Mouse (Mus musculus): ENCODE data around the gene Zfp82. TPM values are rescaled to one million over a fixed set of nuclear protein-coding genes. Genes with fewer than 3 reads are reported as not detected.

Zfp82 gene
- total and polyA plus RNA-seq, 2 experiments from 2014 or later: 6.4 TPM

DNA sequence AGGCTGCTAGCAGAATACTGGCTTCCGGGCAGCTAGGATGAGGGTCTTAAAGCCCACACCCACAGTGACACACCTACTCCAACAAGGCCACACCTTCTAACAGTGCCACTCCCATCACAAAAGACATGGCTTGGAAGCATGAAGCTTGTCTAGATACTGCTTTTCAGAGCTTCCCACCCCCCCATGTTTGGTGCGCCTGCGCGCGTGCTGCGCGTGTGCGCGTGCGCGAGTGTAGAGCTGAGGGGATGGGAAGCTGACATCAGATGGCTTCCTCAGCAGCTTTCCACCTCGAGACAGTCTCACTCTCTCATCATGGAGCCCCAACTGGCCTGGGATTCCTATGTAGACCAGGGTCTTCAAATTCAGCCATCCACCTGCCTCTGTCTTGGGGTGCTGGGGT is 38.4 kb downstream of the Zfp82 start:
- H3K4me1 ChIP-seq (ENCODE audit: insufficient read depth, low read length): no peaks in the 10 kb centered on the region
- peaks cover 24% of the 10 kb centered on the region; the same call in 1 of the 2 replicates for H3K36me3 ChIP-seq (ENCODE audit: insufficient read depth, low read length)
- H3K4me2 ChIP-seq (ENCODE audit: low read depth, low read length, poor library complexity, severe bottlenecking): no peak overlapping the region
- no peak overlapping the region for H3K9ac ChIP-seq (replicated peaks; ENCODE audit: low read length, poor library complexity, severe bottlenecking)
- H3K27me3 ChIP-seq (ENCODE audit: insufficient read depth, low read length): no peaks in the 10 kb centered on the region
- H3K4me3 ChIP-seq (ENCODE audit: low read depth, low read length): no peak overlapping the region
- H3K9me3 ChIP-seq (ENCODE audit: low read length): no peaks in the 10 kb centered on the region
- TF ChIP-seq CTCF (IDR thresholded peaks at IDR 0.05): no peak
- ATAC-seq (ENCODE audit: low FRiP score) (no peak), DNase-seq (ENCODE audit: low spot score) (no peak)
- WGBS: 94% methylated on average over 12 of the region's 12 CpGs
- no peak overlapping the region for H3K27ac ChIP-seq (ENCODE audit: low read depth, low read length)

DNA sequence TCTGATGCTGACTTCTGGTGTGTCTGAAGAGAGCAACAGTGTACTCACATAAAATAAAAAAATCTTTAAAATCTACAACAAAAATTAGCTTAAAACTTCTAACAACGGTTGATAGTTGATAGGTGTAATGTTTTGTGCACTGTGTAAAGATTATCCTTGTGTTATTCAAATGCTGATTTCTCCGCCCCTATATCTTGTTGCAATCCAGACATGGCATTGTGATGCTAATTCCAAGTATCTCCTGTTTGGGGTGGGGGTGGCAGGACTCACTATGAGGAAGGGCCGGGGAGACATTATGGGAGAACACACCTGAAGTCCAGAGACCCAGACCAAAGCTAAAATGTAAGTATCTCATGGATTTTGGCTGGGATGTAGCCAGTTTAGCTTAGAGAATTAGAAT is 41.3 kb downstream of the Zfp82 start:
- TF ChIP-seq CTCF (IDR thresholded peaks at IDR 0.05): no peak
- ATAC-seq (ENCODE audit: low FRiP score) (no peak), DNase-seq (ENCODE audit: low spot score) (no peak)
- H3K9me3 ChIP-seq (ENCODE audit: low read length): no peaks in the 10 kb centered on the region
- H3K36me3 ChIP-seq (ENCODE audit: insufficient read depth, low read length): 0 out of 2 replicates have a peak, but pooled peaks cover 1% of the 10 kb centered on the region
- H3K4me1 ChIP-seq (ENCODE audit: insufficient read depth, low read length): no peaks in the 10 kb centered on the region
- no peak overlapping the region for H3K9ac ChIP-seq (replicated peaks; ENCODE audit: low read length, poor library complexity, severe bottlenecking)
- H3K4me2 ChIP-seq (ENCODE audit: low read depth, low read length, poor library complexity, severe bottlenecking): no peak overlapping the region
- no peak overlapping the region for H3K27ac ChIP-seq (ENCODE audit: low read depth, low read length)
- 74% methylated on average over 3 of the region's 3 CpGs for WGBS
- no peak overlapping the region for H3K4me3 ChIP-seq (ENCODE audit: low read depth, low read length)
- H3K27me3 ChIP-seq (ENCODE audit: insufficient read depth, low read length): no peaks in the 10 kb centered on the region

DNA sequence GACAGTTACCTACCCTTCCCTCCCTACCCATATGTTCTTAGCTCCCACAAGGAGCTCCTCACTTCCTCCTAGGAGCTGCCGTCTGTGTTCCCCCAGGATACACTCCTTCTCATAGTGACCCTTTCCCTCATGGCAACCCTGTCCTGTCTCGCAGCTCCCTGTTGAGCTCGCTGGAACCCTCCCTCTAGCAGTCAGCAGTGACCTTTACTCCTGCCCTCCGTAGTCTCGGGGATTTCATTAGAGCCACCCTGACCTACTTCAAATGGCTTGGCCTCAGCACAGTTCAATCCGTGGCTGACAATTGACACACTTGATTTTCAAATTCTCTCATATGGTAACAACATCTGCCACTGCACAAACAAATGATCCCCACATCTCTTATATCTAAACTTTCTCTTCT is 42.0 kb downstream of the Zfp82 start:
- no peak for TF ChIP-seq CTCF (IDR thresholded peaks at IDR 0.05)
- H3K9me3 ChIP-seq (ENCODE audit: low read length): no peaks in the 10 kb centered on the region
- H3K36me3 ChIP-seq (ENCODE audit: insufficient read depth, low read length): 0 out of 2 replicates have a peak, but pooled peaks cover 6% of the 10 kb centered on the region
- H3K27me3 ChIP-seq (ENCODE audit: insufficient read depth, low read length): no peaks in the 10 kb centered on the region
- H3K4me1 ChIP-seq (ENCODE audit: insufficient read depth, low read length): no peaks in the 10 kb centered on the region
- no peak overlapping the region for H3K4me2 ChIP-seq (ENCODE audit: low read depth, low read length, poor library complexity, severe bottlenecking)
- no peak overlapping the region for H3K9ac ChIP-seq (replicated peaks; ENCODE audit: low read length, poor library complexity, severe bottlenecking)
- DNase-seq (ENCODE audit: low spot score) (no peak), ATAC-seq (ENCODE audit: low FRiP score) (no peak)
- 33% methylated on average over 6 of the region's 6 CpGs for WGBS
- H3K27ac ChIP-seq (ENCODE audit: low read depth, low read length): no peak overlapping the region
- H3K4me3 ChIP-seq (ENCODE audit: low read depth, low read length): no peak overlapping the region

DNA sequence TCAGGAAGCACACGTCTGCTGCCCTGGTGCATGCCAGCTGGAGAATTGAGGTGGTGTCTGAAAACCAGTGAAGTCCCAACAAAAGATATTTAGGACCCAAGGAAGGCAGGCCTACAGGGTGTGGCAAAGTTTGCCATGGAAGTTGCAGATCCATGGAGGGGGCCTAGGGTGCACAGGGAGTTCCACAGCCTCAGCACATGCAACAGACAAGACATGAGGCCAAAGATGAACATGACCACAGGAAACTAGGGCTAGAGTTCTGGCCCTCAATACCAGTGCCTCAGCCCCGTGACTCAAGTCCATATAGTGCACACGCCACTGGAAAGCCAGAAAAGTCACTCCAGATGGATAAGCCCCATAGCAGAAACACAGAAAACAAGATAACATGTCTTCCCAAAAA is 44.1 kb downstream of the Zfp82 start:
- Histone ChIP-seq H3K4me2 (ENCODE audit: low read depth, low read length, poor library complexity, severe bottlenecking) (no peak overlapping the region), H3K36me3 (ENCODE audit: insufficient read depth, low read length) (peaks cover 13% of the 10 kb centered on the region; the same call in 1 of the 2 replicates), H3K27ac (ENCODE audit: low read depth, low read length) (no peak overlapping the region), H3K4me1 (ENCODE audit: insufficient read depth, low read length) (no peaks in the 10 kb centered on the region), H3K4me3 (ENCODE audit: low read depth, low read length) (no peak overlapping the region), H3K9me3 (ENCODE audit: low read length) (no peaks in the 10 kb centered on the region), H3K9ac (replicated peaks; ENCODE audit: low read length, poor library complexity, severe bottlenecking) (no peak overlapping the region), H3K27me3 (ENCODE audit: insufficient read depth, low read length) (no peaks in the 10 kb centered on the region)
- TF ChIP-seq CTCF (IDR thresholded peaks at IDR 0.05): no peak
- ATAC-seq (ENCODE audit: low FRiP score) (no peak), DNase-seq (ENCODE audit: low spot score) (no peak)
- 92% methylated on average over 3 of the region's 3 CpGs for WGBS

DNA sequence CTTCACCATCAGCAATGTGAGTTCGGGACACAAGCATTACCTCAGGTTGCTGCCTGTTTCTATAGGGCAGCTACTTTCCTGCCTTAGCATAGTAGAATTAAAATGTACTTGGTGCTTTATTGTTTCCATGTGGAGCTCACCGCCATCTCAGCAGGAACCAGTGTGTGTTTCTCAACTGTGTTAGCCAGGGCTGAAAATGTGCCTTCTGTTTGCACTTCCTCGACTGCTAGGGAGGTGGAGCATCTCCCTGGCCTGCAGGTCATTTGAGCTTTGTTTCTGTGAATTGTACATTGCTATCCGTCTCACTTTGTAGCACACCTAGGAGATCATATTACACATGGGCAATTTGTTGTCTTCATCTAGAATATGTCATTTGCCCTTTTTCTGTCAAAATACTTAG is 45.4 kb downstream of the Zfp82 start:
- TF ChIP-seq CTCF (IDR thresholded peaks at IDR 0.05): no peak
- Histone ChIP-seq H3K27ac (ENCODE audit: low read depth, low read length) (no peak overlapping the region), H3K27me3 (ENCODE audit: insufficient read depth, low read length) (no peaks in the 10 kb centered on the region), H3K4me3 (ENCODE audit: low read depth, low read length) (no peak overlapping the region), H3K9me3 (ENCODE audit: low read length) (no peaks in the 10 kb centered on the region), H3K9ac (replicated peaks; ENCODE audit: low read length, poor library complexity, severe bottlenecking) (no peak overlapping the region), H3K4me1 (ENCODE audit: insufficient read depth, low read length) (no peaks in the 10 kb centered on the region), H3K4me2 (ENCODE audit: low read depth, low read length, poor library complexity, severe bottlenecking) (no peak overlapping the region), H3K36me3 (ENCODE audit: insufficient read depth, low read length) (peaks cover 25% of the 10 kb centered on the region)
- WGBS: 76% methylated on average over 4 of the region's 4 CpGs
- ATAC-seq (ENCODE audit: low FRiP score): no peak
- DNase-seq (ENCODE audit: low spot score): no peak

DNA sequence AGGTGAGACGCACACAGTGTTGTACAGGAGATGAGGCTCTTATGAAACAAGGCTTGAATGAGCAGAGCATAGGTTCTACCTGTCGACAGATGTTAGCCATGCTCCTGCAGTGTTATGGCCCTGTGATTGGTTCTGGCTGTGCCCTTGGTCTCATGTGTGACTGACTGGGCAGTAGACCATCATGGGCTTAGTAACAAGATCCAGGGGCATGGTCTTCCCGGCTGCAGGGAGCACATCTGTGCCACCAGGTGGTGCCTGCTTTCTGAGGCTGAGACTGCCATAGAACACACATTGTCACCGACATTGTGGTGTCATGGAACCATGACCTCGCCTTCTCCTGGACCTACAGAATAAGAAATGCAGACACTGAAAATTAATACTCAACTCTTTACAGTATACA is 47.3 kb downstream of the Zfp82 start:
- Histone ChIP-seq H3K9me3 (ENCODE audit: low read length) (no peaks in the 10 kb centered on the region), H3K27ac (ENCODE audit: low read depth, low read length) (no peak overlapping the region), H3K9ac (replicated peaks; ENCODE audit: low read length, poor library complexity, severe bottlenecking) (no peak overlapping the region), H3K4me2 (ENCODE audit: low read depth, low read length, poor library complexity, severe bottlenecking) (no peak overlapping the region), H3K4me3 (ENCODE audit: low read depth, low read length) (no peak overlapping the region), H3K36me3 (ENCODE audit: insufficient read depth, low read length) (peaks cover 32% of the 10 kb centered on the region), H3K27me3 (ENCODE audit: insufficient read depth, low read length) (no peaks in the 10 kb centered on the region), H3K4me1 (ENCODE audit: insufficient read depth, low read length) (no peaks in the 10 kb centered on the region)
- DNase-seq (ENCODE audit: low spot score) (no peak), ATAC-seq (ENCODE audit: low FRiP score) (no peak)
- peak; percentile 23; the same call in 1 of the 2 replicates for TF ChIP-seq CTCF (IDR thresholded peaks at IDR 0.05)
- WGBS: 82% methylated on average over 5 of the region's 5 CpGs

All from midbrain, postnatal 0 days (tissue).